Mouse (Mus musculus) ZHBTc4 (cell line): ENCODE data around the gene Spred3.
"Not testable (repeated sequence)": the region's sequence is repeated elsewhere in the genome, so short reads cannot be mapped to it uniquely, and the experiment has no call there.

Experiments used
- DNase-seq: peaks from one replicate; pipeline ENCODE4 v3.0.0-alpha.2; 2011; ENCODE audit warnings: low read depth, low spot score

Gene Spred3

DNA sequence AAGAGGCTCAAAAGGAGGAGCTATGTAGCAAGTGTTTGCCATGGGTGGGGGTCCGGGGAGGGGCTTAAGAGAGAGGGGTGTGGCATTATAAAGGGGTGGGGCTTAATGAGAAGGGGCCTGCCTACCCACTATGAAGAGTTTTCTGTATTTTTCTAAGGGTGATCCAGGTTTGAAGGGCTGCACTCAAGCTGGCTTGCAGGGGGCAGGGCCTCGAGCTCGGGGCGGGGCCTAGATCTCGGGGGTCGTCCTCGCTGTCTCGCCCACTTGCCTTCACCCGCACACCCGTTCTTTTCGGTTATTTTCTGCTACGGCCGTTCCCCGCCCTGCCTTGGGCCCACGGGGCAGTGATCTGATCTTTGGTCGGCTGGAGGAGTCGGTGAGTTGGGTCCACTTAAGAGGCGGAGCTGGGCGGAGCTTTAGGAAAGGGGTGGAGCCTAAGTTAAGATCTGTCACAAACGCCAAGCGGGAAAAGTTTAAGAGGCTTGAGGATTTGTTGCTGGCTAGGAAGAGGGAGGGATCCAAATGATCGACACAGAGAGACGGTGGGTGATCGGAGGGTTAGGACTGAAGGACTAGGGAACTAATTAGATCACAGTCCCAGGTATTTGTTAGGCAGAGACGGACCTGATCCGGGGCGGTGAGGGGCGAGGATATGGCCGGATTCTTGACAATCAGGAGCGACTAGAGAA, at the start of gene Spred3, which contains the start of gene Ggn:
Spred3 (minus strand) TSS at position 346 of the 689 bp plus-strand sequence.
Ggn (plus strand) TSS at position 145 of the 689 bp plus-strand sequence.
- peak; percentile 88 for DNase-seq

DNA sequence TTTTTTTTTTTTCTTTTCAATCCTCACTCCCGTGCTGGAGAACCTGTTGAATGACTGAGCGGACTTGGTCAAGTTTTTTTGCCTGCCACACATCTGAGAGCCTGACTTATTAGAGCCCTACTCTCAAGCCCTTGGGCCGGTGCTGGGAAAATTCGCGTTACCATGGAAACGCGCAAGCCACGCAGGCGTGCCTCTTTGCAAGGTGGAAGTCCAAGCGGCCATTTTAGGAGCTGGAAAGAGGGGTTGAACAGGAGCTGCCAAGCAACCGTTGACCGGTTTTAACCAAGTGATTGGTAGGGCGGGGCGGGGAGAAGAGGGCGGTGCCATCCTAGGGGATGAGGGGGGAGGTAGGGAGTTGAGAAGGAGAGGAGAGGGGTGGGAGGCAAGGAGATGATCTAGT, 44.6 kb upstream of the Spred3 start:
- peak; percentile 92 for DNase-seq

- peak; percentile 19 for DNase-seq
Observed at GRCm38 (mm10) chr7:29214236-29214635, 44.0 kb upstream of the Spred3 start.

DNA sequence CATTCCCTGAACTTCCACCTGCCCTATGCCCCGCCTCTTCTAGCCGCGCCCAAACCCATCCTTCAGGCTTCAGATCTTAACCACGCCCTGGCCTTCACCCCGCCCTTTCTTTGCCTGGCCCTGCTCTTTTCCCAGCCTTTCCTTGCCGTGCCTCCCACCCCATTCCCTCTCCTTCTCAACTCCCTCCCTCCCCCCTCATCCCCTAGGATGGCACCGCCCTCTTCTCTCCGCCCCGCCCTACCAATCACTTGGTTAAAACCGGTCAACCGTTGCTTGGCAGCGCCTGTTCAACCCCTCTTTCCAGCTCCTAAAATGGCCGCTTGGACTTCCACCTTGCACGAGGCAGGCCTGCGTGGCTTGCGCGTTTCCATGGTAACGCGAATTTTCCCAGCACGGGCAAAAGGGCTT, 43.5 kb upstream of the Spred3 start, which contains the start of gene Catsperg1:
Catsperg1 (minus strand) TSS at position 361 of the 408 bp plus-strand sequence.
- peak; percentile 99 for DNase-seq

- not testable (repeated sequence) for DNase-seq
Observed at GRCm38 (mm10) chr7:29212775-29213560, 42.8 kb upstream of the Spred3 start.

DNA sequence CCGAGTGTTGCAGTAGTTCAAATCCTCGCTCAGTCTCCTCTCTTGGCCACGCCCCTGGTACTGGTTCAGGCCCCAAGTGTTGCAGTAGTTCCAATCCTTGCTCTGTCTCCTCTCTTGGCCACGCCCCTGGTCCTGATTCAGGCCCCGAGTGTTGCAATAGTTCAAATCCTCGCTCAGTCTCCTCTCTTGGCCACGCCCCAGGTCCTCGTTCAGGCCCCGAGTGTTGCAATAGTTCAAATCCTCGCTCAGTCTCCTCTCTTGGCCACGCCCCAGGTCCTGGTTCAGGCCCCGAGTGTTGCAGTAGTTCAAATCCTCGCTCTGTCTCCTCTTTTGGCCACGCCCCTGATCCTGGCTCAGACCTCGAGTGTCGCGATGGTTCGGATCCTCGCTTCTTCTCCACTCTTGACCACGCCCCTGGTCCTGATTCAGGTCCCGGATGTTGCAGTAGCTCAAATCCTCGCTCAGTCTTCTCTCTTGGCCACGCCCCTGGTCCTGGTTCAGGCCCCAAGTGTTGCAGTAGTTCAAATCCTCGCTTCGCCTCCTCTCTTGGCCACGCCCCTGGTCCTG, 42.1 kb upstream of the Spred3 start:
- DNase-seq: peak; percentile 80

DNA sequence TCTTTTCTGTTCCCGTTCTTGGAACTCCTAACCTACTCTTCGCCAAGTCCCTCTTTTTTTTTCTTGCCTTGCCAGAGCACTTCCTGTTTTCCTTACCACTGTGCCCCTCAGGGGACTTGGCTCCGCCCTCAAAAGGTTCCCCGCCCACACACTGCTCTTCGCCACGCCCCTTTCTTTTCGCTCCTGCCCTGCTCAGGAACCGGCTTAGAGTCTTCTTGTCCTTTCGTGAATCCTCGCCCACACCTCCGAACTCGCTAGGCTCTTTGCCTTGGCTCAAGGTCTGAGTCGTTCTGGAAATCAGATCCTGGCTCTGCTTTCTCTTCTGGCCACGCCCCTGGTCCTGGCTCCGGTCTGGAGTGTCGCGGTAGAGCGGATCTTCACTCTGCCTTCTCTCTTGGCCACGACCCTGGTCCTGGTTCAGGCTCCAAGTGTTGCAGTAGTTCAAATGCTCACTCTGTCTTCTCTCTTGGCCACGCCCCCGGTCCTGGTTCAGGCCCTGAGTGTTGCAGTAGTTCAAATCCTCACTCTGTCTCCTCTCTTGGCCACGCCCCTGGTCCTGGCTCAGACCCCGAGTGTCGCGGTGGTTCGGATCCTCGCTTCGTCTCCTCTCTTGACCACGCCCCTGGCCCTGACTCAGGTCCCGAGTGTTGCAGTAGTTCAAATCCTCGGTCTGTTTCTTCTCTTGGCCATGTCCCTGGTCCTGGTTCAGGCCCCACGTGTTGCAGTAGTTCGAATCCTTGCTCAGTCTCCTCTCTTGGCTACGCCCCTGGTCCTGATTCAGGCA, 41.4 kb upstream of the Spred3 start:
- peak; percentile 96 for DNase-seq

- peak; percentile 70 for DNase-seq
Observed at GRCm38 (mm10) chr7:29211013-29211412, 40.8 kb upstream of the Spred3 start.

GRCm38 (mm10) chr7:29202577-29202976, 32.4 kb upstream of the Spred3 start:
- DNase-seq: no peak

GRCm38 (mm10) chr7:29194230-29194629, 24.0 kb upstream of the Spred3 start:
- DNase-seq: peak; percentile 65

- not testable (repeated sequence) for DNase-seq
Observed at GRCm38 (mm10) chr7:29181323-29181722, 11.1 kb upstream of the Spred3 start.

DNA sequence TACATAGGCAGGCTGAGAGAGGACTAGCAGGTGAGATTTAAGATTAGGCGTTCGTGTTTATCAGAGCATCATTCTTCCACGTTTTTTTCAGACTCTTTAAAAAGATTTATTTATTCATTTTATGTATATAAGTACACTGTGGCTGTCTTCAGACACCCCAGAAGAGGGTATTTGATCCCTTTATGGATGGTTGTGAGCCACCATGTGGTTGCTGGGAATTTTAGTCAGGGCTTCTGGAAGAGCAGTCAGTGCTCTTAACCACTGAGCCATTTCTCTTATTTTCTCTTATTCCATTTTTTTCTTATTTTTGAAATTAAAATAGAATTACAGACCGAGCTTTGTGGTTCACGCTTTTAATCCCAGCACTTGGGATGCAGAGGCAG, 10.6 kb upstream of the Spred3 start:
- DNase-seq: no peak

DNA sequence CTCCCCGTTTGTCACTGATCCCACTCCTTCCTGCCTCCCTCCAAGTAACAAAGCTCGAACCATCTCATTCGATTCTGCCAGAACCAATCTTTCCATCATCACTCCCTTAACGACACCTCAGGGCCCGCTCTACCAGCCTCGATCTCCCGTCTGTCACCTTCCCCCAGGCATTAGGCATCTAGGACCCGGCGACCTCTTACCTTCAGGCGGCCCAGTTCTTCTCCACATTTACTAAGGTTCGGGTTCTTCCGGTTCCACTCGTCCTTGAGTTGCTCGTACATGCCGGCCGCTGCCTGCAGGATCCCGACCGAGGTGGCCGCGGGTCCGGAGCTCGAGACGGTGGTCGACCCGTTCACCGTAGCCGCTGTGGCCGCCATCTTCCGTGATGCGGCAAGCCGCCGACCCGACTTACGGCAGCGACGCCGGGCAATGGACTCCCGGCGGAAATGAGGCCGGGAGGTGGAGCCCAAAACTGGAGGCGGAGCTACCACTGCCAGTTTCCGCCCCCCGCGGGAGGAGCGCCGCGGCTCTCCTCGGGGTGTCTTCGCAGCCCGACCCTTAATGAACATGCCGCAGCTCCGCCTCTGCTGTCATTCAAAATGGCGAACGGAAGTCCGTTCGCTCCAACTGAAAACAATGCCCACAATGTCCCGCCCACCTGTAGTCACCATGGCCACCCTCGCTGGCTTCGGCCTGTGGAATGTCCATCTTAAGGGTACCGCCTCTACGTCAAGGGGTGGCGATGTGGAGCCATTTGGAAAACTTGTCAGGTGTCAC, 10.1 kb upstream of the Spred3 start, which contains the start of gene Psmd8:
Psmd8 (minus strand) TSS at position 625 of the 777 bp plus-strand sequence.
- peak; percentile 100 for DNase-seq

GRCm38 (mm10) chr7:29179323-29179722, 9.1 kb upstream of the Spred3 start:
- DNase-seq: no peak

- peak; percentile 66 for DNase-seq
Observed at GRCm38 (mm10) chr7:29178106-29178505, 7.9 kb upstream of the Spred3 start.

DNA sequence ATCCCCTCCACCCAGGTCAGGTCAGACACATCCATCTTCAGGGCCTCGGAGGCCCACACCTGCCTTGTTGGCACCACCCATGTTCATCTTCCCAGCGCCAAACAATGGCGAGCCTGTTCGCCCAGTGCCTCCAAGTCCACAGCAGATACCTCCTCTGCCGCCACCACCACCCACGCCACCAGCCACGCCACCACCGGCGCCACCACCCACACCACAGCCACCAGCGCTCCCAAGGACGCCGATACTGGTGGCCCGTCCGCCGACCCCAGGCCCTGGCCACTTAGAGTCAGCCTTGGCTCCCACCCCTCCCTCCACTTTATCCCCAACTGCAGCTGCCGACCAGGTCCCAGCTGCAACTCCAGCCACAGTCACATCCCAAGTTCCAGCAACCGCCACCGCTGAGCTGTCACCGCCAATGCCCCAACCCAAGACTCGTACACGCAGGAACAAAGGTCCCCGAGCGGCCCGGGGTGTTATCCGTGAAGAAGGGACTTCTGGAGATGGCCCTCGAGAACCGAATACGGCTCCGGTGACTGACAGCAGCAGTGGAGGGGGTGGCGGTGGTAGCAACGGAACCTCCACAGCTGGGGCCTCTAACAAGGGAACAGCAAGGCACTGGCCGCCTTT, 2.3 kb upstream of the Spred3 start:
- peak; percentile 29 for DNase-seq

DNA sequence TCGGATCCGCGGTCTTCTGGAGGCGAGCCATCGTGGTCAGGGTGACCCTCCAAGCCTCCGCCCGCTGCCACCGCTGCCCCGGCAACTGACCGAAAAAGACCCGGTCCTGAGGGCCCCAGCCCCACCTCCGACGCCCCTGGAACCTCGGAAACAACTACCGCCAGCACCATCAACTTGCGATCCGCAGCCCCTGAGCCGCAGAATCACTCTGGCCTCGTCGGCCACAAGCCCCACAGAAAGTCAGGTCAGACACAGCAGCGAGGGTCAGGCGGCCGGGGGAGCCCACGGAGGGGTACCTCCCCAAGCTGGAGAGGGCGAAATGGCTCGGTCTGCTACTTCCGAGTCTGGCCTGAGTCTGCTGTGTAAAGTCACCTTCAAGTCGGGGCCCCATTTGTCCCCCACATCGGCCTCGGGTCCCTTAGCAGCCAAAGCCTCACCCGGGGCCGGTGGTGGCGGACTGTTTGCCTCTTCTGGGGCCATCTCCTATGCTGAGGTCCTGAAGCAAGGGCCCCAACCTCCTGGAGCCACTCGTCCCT, 1.4 kb upstream of the Spred3 start:
- DNase-seq: no peak

- DNase-seq: no peak
Observed at GRCm38 (mm10) chr7:29170755-29171561, 747 bp upstream of the Spred3 start.
